Mouse (Mus musculus) 3134 (cell line): ENCODE data around the gene Plekha5.
"Not testable (repeated sequence)": the region's sequence is repeated elsewhere in the genome, so short reads cannot be mapped to it uniquely, and the experiment has no call there.

Experiments used
- DNase-seq: peaks from one replicate; pipeline ENCODE4 v3.0.0-alpha.2; 2011; ENCODE audit warnings: low spot score; ENCODE audit not compliant: insufficient read length; ENCODE audit errors: extremely low read depth

Plekha5 gene

DNA sequence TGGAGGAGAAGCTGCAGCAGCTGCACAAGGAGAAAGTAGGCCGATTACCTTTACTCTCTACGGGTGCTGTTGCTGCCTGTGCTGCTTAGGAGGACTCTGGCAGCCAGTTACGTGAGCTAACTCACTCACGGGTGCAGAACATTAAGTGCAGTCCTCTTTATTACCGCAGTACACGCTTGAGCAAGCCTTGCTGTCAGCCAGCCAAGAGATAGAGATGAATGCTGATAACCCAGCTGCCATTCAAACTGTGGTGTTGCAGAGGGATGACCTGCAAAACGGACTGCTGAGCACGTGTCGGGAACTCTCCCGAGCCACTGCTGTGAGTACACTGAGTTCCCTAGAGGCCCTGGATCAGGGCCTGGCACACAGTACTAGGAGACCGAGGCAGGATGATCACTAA lies 146.3 kb downstream of the Plekha5 start:
- DNase-seq = no peak

DNA sequence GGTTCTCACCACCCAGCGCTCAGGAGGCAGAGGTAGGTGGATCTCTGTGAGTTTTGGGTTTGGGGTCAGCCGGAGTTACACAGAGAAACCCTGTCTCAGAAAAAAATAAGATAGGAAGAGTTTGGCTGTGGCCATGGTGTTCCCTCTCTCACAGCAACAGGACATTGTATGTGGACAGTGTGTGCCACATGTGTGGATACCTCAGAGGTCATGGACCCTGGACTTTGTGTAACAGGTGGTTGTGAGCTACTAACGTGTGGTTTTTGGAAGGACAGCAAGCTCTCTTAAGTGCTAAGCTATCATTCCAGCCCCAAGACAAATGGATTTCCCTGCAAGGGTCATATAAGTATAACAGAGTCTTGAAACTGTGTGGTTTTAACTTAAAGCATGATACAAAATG lies 151.1 kb downstream of the Plekha5 start:
- DNase-seq = no peak

DNA sequence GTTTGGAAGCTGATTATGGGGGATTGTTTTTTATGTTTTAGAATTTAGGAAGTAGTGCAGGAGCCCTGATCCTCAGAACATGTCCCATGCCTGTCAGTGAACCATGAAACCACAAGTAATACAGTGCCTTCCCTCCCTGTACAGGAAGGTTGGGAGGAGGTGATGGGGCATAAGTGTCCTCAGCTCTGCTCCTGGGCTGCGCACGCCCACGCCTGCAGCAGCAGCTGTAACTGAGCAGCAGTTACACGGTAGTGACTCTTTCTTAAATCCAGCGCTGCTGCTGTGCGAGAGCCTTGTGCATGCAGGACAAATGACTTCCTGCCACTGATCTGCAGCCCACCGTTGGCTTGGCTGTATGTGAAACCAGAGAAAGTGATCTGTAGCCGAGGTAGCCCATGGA lies 152.3 kb downstream of the Plekha5 start:
- no peak for DNase-seq

DNA sequence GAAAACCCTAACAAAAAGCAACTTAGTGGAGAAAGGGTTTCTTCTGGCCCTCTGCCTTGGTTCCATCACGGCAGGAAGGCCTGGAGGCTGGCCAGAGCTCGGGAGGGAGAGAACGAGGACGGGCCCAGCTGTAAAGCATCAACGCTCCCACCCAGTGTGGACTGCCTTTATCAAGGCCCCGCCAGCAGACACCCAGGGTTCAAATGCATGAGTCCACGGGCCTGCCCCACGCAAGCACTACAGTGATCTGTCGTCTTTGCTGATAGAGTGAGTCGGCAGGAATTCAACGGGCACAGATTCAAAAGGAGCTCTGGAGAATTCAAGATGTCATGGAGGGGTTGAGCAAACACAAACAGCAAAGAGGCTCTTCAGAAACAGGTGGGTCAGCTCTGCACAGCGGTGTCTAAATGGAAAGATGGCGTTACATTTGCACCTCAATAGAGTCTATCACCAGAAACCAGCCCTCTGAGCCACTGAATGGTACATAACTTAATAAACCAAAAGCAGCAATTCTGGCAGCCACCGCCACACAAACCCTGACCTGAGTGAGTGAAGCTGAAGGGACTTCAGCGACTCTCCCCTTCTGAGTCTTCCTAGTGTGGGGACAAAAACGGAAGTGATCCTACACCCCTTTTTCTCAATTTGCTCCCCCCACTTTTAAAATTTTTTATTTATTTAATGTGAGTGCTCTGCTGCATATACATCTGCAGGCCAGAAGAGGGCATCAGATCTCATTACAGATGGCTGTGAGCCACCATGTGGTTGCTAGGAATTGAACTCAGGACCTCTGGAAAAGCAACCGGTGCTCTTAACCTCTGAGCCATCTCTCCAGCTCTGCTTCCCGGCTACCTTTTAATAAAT lies 153.3 kb downstream of the Plekha5 start:
- DNase-seq = no peak

DNA sequence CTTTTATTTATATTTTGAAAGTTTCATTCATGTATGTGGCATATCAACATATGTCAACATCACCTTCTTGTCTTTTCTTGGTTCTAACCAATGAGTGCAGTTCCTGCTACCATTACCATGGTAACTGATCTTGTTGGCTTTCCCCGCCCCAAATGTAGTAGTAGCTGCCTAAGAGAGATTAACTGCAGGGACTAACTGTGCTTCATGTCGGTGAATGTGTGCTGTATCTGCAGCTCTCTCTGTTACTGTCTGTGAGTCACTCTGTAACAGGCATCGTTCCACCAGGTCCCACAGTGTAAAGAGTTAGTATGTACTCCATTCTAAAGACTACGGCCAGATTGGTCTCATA lies 153.9 kb downstream of the Plekha5 start:
- DNase-seq = no peak

DNA sequence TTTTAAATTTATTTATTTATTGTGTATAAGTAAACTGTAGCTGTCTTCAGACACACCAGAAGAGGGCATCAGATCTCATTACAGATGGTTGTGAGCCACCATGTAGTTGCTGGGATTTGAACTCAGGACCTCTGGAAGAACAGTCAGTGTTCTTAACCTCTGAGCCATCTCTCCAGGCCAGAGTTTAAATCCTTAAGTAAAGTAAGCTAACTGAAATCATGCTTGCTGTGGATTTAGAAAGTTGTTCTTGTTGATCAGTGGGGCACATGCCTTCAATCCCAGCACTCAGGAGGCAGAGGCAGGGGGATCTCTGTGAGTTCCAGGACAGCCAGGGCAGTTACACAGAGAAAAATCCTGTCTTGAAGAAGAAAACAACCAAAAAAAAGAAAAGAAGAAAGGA lies 155.1 kb downstream of the Plekha5 start:
- not testable (repeated sequence) for DNase-seq

DNA sequence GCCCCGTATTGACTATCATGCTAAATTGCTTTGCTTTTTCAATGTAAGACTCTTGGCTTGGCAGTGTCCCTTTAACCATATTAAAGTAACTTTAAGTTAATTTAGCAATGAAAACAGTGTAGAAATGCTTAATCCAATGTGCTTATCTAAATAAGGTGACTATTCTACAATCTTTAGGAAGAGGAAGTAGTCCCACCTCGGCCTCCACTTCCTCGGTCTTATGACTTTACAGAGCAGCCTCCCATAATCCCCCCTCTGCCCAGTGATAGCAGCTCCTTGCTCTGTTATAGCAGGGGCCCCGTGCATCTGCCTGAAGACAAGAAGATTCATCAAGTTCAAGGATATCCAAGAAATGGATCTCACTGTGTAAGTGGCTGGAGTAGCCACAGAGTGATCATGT lies 156.3 kb downstream of the Plekha5 start:
- no peak for DNase-seq

DNA sequence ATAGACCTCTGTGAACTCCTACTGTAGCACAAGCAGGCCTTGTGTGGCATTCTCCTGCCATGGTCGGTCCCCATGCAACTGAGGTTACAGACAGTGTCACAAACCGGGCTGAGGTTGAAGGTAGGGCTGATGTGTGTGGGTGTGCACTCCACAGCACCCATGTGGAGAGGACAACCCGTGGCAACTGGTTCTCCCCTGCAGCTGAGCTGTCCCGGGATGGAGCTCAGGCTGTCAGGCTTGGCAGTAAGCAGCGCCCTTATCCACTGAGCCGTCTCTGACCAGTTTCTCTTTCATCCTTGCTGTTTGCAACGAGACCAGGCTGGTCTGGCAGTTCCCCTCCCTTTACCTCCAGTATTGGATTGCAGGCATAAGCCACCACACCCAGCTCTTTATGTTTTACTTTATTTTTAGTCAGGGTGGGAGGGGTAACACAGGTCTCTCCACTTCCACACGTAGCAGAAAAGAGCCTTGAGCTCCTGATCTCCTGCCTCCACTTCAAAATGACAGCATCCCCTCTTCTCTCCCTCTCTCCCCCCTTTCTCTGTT lies 162.9 kb downstream of the Plekha5 start:
- DNase-seq = no peak

DNA sequence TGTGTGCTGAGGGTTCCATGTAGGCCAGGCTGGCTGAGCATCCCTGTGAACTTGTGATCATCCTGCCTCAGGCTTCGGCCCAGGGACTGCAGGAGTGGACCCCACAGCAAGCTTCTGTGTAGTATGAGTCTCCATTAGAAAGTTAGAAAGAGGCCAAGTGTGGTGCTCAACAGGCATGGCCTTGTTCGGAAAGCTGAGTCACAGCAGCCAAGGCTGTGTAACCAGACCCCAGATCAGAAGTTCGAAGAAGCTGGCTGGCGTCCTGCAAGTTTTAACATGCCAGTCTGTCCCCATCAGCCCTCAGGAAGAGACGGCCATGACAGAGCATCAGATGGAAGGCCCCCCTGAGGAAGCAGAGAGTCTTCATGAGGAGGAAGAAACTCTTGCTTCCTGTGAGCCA lies 167.5 kb downstream of the Plekha5 start:
- no peak for DNase-seq

DNA sequence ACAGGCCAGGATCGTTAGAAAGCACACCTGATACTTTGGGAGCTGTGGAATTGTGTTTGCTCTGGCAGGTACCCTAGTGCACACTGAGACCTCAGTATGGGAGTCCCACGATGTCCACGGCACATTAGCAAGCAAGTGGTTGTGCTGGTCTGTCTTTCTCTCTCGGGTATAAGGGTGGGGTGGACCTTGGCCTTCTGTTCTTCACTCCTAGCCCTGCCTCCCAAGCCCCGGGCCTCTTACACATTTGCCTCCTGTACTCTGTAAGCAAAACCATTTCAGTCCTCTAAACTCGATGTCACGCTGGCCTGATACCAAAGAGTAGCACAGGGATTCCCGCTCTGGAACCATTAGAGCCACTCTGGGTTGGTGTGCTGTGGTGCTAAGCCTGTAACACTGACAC lies 168.9 kb downstream of the Plekha5 start:
- no peak for DNase-seq

DNA sequence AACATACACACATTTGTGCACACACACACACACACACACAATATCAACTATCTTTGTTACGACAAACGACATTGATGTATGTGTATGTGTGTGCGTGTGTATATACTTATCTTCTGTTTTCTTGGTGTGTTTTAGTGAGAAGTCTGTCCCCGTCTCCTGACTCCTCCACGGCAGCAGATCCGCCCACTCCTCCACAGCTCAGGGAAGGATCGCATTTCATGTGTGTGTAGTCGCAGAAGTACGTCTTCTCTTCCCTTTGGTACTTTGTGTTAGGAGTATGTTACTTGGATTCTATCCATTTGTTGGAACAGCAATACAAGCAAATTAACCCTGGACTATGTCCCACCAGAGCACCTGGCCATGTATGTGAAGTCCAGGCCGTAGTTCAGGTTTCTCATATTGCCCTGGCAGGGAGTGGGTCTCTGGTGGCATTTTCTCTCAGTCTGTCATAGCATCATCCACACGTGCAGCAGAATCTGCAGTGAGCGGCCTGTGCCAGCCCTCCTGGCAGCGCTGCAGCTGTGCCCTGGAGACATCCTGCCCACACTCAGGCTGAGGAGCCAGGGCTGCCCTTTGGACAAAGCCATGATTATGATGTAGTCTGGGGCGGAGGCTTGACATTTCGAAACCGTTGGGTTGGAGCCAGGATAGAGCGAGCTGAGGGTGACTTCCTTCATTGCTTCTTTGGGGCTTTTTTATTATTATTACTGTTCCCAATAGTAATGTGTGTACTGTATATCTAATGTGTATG lies 169.7 kb downstream of the Plekha5 start:
- peak; percentile 87 for DNase-seq

DNA sequence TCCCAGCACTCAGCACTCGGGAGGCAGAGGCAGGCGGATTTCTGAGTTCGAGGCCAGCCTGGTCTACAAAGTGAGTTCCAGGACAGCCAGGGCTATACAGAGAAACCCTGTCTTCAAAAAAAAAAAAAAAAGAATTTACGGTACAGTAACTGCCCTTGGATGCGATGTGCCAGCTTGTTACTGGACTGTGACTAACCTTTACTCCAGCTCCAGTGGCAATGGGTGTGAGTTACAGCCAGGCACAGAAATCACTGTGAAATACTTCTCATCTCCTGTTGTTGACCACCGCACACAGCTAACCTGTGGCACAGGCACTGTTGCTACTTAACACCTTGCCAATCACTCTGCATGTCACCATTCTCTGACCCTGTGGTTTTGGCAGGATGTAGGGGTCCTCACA lies 171.7 kb downstream of the Plekha5 start:
- not testable (repeated sequence) for DNase-seq

DNA sequence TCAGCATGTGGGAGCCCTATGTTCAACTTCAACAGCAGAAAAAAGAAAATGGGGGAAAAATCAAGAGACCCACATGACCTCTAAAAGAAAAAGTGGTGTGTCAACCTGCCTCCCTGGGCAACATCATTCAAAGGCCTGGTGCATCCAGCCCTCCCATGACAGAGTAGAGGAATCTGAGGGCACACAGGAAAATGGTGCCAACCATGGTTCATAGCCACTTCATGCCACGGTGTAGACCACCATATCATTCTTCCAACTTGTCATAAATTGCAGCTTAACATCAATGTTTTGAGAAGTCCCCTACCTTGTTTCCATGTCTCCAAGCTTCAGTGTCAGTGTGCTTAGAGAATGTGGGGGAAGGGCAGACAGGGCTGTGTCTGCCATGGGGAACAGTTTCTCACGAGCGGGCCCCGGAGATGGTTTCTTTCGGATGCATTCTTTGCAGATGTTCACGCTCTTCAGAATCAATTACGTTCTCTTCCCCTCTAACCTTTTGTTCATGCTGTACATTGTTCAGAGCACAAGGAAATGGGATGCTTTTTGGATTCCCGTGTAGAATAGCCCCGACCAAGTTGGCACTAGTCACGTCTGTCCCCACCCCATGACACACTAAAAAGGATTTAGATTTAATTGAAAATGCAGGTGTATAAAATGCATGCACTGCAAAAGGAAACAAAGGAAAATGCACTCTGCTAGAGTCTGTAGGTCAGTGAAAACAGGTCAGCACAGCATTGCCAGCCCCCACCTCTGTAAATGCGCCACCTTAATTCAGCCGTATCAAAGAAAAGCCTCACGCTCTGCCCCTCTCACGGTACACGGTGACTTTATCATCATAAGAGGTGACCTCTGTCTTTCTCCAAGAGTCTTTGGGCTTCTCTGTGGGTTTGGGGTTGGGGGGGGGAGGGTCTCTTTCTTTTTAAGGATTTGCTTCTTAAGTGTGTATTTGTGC lies 173.8 kb downstream of the Plekha5 start:
- DNase-seq = no peak

DNA sequence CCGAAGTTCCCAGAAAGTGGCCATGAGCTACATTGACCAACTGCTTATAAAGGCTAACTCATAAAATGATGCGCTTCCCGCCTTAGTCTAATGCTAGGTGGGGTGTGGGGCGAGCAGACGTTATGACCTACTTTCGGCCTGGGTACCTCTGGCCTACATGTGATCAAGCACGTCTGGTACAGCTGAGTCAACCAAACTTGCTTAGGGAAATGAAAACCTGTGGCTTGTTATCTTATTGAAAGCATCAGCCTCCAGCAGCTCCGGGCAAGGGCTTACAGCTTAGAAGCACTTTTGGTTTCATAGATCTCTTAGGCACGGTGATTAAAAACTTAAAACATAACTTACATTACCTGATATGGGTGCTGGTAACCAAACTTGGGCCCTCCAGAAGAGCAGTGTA lies 174.7 kb downstream of the Plekha5 start:
- DNase-seq = no peak

DNA sequence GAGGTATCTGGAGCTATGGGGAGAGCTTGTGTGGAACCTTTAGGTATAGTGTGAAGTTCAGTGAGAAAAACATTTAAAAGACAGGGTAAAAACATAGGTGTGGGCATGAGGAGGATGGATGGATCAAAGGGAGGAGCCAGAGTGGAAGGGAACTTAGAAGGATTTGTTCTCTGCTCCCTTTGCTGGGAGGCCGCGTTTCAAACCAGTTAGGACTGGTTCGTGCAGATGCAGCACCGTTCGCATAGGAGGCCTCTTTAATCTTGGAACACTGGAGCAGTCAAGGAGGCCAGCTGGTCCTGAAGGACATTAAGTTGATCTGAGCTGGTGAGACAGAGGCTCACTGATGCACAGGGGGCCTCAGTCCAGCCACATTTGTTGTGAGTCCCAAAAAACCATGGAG lies 175.5 kb downstream of the Plekha5 start:
- no peak for DNase-seq

DNA sequence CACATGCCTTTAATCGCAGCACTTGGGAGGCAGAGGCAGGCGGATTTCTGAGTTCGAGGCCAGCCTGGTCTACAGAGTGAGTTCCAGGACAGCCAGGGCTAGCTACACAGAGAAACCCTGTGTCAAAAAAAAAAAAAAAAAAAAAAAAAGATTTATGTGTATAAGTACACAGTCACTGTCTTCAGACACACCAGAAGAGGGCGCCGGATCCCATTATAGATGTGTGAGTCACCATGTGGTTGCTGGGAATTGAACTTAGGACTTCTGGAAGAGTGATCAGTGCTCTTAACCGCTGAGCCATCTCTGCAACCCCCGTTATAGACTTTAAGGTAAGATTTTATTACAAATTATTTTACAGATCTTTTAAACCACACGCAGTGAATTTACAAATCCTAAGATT lies 176.8 kb downstream of the Plekha5 start:
- not testable (repeated sequence) for DNase-seq

DNA sequence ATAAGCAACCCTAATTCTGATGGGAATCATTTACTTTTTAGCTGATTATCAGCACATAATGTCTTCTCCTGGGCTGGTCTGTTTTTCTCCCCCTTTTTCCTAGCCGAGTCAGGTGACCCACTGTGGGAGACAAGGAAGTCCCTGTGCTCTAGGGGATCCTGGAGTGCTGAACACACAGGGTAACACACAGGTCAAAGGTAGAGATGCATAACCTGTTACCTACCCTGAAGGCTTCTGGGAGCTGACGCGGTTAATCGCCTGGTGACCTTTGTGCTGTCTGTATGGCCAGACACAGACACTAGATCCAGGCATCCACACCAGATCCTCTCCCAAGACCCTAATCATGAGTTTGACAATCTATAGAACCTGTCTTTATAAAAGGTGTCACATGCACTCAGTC lies 177.3 kb downstream of the Plekha5 start:
- no peak for DNase-seq

DNA sequence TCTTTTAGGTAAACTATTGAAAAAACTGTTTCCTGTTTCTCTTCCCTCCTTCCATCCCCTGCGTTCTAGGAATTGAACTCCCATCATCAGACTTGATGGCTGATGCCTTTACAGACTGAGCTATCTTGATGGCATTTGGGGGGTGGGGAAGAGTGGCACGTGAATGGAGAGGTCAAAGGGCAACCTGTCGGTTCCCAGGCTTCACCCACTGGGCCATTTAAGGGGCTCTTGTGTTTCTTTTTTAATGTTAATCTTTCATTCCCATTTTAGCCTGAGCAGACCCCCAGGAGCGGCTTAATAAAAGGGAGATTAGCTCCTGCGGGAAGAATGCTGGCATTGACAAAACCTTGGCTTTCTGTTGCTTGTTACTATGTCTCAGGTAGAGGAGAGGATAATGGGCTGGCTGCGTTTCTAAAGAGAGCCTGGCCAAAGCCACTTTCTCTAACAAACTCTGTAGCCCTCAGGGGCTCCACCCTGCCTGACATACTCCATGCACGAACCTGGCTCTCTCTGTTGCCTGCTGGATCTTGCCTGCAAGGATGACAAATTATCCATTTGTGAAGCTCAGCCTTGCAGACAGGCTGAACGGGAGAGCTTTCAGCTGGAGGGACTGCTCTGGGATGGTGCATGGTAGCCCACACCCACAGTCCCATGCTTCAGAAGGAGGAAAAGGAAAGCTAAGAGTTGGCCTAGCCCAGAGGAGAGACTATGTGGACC lies 179.5 kb downstream of the Plekha5 start:
- no peak for DNase-seq

DNA sequence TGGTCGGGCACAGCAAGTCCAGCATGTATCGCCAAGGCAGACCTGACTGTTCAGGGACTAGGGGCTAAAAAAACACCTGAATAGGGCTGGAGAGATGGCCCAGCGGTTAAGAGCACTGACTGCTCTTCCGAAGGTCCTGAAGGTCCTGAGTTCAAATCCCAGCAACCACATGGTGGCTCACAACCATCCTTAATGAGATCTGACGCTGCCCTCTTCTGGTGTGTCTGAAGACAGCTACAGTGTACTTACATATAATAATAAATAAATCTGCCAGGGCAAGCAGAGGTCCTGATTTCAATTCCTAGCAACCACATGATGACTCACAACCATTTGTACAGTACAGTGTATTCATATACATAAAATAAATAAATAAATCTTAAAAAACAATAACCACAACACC lies 181.3 kb downstream of the Plekha5 start:
- DNase-seq = not testable (repeated sequence)

DNA sequence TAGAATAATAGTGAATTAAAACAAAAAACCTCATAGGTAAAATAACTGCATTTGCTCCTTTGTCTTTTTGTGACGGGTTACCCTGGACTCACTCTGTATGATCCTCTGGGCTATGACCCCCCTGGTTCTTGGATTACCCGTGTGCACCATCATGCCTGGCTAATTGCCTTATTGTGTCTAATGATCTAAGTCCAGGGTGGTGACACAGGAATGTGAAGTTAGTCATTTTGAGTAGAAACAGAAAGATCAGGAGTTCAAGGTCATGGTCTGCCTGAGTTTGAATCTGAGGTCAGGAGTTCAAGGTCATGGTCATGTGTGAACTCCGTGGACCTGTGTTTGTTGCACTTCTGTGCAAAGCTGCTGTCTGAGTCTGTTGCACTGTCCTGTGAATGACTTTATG lies 181.9 kb downstream of the Plekha5 start:
- DNase-seq = no peak
